Mouse (Mus musculus) heart, adult 10 weeks (tissue): ENCODE results near the gene Cyp3a41b. TPM values are rescaled to one million over a fixed set of nuclear protein-coding genes. Genes with fewer than 3 reads are reported as not detected.

ENCODE experiments used
- polyA plus RNA-seq: library from polyadenylated mRNA; stranded (reverse); fragments of 350-450 nt; fragmentation: Illumina TruSeq; extraction: RNeasy Lipid Tissue Mini Kit (QIAGEN cat#74804); gene quantifications from one replicate; pipeline ENCODE4 v1.2.3, GENCODE M21; 2014; ENCODE audit warnings: low read depth, low replicate concordance

The Cyp3a41b gene
- not detected for polyA plus RNA-seq

DNA sequence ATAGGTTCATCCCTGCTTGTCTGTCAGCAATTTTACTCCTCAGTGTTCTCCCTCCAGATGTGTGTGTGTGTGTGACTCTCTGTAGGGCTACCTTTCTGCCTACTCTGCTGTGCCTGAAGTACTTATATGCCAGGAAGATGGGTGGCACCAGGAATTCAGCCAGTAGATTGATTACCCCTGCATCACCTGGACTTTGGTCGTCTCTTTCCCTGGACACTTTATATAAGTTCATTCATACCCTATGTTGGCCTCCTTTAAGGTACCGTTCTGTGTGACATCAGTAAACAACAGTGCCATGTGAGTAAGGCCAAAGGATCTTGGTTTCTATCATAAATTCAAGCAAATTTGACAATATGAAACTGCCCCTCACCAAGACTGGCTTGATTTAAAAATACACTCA is at the start of gene Cyp3a41b:
Gene Cyp3a41b, minus strand, starts transcription at position 101 of the 400 bp plus-strand sequence.

Other genes with a start within 250 kb of the Cyp3a41b start
- gene Cyp3a57, start 239.5 kb downstream of the Cyp3a41b start, polyA plus RNA-seq: not detected
- not detected for gene Cyp3a16, start 115.0 kb downstream of the Cyp3a41b start, polyA plus RNA-seq
- 0.63 TPM for gene Cyp3a41a, start 135.4 kb upstream of the Cyp3a41b start, polyA plus RNA-seq
- not detected for gene Cyp3a44, start 221.1 kb upstream of the Cyp3a41b start, polyA plus RNA-seq